Mouse (Mus musculus) right cerebral cortex, postnatal 36 days (tissue): ENCODE data around the gene Triobp.

Source experiments
- DNase-seq, 2 experiments: peaks; one replicate each; pipeline ENCODE4 v3.0.0; 2022; ENCODE audit warnings: low spot score in 2 of 2, mixed read lengths in 1 of 2

Triobp gene

DNA sequence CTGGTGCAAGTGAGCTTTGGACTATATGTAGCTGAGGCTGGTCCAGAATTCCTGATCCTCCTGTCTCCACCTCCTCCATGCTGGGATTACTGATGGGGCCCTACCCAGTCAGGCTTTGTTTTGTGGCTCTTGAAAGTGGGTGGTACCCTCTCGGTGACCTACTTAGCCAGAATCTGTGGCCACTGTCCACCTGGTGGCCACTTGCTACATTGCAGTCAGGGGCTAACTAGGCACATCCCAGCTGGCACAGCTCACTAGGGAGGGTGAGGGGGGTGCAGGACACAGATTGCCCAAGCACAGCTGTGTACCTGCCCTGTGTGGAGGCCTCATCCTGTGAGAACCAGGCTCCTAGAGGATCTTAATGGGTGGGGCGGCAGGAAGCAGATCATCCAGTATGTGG, 15.4 kb downstream of the Triobp start:
- DNase-seq, result no peak

DNA sequence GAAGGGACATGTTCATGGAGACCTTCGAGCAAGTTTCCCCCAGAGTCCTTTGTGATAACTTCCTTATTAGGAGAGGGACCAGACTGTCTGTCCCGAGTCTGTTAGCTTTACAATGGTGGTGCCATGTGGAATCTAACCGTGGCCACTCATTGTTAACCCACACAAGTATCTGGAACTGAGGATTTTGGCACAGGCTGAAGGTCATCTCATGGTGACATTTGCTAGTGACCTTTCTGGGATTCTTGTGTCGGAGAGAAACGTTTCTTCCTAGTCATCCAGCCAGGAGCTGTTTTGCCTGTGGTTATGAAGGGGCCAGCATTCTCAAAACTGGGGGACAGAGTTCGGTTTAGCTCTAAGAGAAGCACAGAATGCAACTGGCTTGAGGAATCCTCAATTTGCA, 24.1 kb downstream of the Triobp start:
- no peak for DNase-seq

DNA sequence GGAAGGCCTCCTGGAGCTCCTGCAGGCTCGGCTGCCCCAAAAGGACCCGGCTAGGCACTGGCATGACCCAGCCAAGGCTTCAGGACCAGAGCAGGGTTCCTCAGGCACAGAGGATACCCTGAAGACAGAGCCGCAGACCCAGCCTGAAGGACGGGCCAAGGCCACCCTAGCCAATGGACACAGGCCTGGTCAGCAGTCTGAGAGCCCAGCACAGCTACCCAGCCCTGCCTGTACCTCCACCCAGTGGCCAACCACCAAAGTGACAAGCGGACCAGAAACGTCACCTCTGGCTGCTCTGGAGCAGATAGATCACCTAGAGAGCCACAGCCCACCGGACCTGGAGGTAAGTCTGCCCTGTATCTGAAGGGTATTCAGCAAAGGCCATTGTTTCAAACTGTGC, 26.4 kb downstream of the Triobp start:
- DNase-seq, result no peak

DNA sequence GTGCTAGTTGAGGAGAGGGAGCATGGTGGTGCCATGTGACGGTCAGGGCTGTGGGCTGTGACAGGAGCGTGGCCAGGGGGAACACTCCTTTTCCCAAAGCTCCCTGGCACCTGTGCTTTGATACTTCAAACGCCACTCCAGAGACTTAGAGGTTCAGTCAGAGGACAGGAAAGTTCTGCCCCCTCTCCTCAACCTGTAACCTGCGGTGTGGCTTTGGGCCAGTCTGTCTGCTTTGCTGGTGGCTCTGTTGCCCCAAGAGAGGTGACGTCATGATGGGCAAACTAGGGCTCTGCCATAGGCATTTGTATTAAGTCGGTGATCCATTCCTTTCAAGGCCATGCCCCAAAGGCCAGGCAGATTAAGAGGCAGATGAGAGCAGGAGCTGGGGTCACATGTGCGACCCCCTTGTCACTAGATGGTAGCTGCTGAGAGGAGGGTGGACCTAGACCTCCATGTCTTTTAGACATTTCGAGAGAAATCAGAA, 30.2 kb downstream of the Triobp start:
- no peak for DNase-seq

DNA sequence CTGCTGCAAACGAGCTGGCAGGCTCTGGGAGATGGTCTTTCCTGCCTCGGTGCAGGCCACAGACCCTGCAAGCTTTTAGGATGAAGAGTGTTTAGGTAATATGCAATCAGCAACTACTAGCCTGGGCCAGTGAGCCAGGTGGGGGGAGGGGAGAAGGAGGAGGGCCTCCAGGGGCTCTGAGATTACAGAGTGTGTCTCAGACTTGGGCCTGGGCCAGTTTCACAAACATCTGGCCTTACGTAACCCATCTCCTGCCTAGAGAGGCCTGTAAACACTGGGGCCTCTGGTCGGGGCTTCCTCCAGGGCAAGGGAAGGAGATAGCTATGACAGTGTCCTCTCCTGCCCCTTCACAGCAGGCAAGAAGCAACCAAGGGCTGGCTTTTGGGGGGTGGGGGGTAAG, 31.4 kb downstream of the Triobp start:
- no peak for DNase-seq

DNA sequence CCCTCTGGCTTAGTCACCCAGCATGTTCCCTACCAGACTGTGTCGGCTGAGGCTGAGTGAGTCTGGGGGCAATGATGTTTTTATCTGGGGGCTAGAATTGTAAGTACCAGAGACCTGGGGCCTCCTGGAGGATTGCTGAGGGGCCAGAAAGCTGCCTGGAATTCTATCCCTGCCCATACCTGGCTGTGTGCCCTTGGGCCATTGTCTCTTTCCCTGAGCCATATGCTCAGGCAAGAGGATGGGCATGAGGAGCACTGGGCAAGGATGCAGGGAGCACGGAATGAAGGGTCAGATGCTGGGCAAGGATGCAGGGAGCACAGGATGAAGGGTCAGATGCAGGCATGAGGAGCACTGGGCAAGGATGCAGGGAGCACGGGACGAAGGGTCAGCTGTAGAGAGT, 32.6 kb downstream of the Triobp start:
- DNase-seq, result no peak

DNA sequence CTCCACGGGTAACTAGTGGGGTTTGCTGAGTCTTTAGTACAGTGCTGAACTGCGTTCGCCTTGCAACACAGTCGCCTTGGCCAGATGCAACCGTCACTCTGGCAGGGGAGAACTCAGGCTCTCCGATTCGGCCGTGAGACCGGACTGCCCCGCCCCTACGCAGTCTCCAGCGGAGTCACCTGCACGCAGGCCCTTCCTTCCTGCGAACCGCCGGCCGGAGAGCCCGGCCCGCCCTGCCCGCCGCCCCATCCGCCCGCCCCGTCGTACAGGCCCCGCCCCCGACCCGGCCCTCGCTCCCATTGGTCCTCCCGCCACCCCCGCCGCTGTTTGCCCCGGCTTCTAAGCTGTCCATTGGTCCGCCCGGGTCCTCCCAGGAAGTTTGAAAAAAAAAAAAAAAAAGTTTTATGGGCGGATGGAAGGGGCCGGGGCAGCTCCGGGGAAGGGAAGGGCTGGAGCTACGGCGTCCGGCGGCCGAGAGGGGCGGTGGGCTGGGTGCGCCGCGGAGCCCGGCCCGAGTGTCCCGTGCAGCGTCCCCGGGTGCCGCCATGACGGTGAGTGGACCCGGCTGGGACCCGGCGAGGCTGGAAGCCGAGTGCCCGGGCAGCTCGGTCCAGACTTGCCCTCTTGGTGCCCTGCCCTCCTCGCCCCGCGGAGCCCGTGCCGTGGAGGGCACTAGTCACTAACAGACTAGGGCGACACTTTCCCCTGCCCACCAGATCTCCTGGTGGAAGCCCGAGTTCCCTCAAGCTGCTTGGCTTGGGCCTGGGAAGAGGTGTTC, 35.3 kb downstream of the Triobp start:
- DNase-seq, result peak; percentile 25 to 26

DNA sequence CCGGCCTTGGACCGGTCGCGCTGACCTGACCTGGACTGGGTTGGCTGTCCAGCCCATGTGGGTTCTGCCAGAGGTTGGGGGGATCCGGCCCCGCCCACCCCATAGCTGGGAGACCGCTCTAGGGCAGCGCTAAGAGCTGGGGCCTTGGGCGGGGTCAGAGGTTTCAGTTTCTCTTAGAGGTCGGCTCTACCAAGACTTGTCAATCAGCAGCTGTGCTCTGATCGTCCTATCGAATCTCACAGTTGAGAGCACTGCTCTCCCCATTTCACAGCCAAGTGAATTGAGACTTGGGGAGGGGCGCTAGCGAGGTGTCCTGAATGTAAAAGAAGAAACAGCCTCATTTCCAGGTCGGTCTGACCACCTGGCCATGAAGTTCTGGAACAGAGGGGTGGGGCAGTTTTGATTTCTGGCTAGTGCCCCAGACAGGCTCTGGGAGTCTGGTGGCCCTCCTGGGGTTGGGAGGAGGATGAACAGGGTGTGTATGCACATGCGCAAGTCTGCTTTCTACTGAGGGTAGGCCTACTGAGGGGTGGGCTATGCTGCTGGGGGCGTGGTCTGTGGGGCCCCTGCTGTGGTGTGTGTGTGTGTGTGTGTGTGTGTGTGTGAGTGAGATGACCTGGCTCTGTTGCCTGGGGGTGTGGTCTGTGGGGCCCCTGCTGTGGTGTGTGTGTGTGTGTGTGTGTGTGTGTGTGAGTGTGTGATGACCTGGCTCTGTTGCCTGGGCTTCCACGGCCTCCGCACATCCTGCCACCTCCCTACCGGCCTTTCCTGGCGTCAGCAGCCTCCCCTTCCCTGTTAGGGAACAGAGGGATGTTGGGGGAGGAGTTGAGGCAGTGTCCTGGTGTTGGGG, 36.1 kb downstream of the Triobp start:
- DNase-seq, result peak in 1 of 2 experiments; percentile 33

DNA sequence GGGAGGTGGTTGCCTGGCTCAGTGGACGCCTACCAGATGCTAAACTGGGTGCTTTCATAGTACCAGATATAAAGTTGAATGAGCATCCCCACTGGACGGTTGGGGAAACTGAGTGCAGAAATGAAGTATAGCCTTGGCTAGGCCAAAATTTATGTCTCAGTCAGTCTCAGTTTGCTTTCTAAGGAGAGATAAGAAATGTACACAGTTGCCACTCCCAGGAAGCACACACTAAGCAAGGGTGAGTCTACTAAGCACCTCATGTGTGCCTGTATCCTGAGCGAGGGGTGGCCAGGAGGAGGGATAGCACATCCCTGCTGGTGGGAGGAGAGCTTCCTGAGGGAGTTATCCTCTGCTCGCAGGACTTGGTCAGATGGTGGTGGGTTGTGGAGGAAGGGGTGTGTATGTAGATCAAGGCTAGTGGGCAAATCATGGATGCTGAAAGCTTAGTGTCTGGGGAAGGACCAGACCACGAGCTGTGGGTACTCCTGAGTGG, 36.8 kb downstream of the Triobp start:
- no peak for DNase-seq

DNA sequence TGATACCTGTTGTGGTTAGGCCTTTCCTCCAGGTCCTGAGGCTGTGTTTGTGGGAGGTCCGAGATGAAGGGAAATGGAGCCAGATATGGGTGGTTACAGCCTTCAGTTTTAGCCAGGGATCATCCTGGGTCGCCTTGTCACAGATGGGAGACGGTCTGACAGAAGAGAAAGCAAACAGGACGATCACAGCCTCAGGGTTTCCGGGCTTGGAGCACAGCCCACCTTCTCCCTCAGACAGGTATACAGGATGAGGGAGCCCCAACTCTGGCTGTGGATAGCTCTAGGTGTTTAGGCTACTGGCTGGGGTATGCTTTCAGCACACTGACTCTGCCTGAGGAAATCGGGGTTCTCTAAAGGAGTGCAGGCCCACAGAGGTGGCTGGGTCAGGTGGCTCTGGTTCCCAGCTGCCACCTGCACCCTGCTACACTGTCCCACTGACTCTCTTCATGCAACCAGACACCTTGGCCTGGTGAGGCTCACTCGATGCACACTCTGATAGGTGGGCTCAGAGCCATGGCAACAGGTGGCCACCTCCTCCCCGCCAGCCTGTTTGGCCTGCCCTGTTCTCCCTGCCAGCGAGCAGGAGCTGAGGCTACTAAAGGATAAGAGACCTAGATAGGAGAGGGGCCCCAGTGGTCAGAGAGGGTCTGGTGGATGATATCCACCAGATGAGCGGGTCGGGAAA, 39.2 kb downstream of the Triobp start:
- no peak for DNase-seq

DNA sequence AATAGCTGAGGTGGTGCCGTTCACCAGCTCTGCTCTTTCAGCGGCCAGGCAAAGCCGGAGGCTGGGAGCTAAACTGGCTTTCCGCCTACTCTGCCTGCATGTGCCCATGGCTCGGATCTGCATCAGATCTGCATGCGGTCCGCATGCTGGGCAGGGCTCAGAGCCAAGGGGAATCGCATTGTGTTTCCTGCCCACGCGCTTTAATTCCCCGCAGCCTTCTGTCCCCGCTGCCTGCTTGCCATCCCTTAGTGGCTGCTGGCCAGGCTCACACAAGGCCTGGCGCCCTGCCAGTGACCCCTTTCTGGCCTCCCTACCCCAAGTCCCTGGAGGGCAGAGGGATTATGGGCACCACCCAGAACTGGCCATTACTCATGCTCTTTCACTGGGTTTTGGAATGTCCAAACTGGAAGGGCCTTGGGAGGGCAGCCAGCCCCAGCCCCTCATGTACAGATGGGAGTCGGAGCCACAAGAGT, 41.0 kb downstream of the Triobp start:
- DNase-seq, result peak; percentile 81 to 85

DNA sequence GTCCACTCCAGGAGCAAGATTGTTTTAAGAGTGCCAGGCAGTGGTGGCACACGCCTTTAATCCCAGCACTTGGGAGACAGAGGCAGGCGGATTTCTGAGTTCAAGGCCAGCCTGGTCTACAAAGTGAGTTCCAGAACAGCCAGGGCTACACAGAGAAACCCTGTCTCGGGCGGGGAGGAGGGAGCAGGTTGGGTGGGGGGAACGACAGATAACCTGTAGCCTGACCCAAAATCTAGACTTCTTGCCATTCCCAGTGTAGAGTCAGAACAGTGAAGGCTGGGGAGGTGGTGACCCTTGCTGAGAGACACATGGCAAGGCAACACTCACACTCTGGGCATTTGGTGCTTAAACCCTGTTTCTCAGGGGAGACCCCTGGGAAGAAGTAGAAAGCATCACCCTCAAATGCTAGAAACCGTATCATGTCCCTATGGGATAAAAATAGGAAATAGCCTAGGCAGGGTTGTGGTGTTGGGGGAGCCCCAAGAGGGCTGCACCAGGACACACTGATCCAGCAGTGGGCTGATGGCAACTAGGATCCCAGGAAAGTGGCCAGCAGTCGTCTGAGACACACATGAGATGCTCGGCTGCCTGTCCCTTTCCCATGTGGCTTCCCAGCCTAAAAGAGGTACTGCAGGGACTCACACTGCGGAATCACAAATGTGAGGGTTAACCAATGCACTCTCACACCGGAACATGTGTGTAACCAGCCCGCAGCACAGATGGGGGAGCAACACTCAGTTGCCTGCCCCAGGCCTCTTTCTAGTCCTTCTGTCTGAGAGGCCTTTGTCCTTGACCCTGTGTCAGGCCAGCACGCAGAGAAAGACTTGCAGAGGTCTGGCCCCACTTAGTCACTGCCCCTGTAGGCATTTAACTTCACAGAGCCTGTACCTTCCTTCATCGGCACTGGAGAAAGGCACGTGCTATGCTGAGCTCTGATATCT, 41.9 kb downstream of the Triobp start:
- no peak for DNase-seq

DNA sequence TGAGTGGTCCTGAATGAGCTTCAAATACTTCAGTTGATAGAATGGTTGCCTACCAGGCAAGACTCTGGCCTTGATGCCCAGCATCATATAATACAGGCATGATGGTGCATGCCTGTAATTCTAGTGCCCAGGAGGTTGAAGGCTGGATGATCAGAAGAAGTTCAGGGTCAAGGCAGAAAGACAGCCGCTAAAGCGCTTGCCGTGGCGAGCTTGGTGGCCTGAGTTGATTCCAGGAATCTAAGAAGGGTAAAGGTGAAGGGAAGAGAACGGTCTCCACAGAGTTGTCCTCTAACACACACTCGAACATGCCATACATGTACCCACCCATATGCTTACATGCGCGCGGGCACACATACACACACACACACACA, 42.6 kb downstream of the Triobp start:
- no peak for DNase-seq

DNA sequence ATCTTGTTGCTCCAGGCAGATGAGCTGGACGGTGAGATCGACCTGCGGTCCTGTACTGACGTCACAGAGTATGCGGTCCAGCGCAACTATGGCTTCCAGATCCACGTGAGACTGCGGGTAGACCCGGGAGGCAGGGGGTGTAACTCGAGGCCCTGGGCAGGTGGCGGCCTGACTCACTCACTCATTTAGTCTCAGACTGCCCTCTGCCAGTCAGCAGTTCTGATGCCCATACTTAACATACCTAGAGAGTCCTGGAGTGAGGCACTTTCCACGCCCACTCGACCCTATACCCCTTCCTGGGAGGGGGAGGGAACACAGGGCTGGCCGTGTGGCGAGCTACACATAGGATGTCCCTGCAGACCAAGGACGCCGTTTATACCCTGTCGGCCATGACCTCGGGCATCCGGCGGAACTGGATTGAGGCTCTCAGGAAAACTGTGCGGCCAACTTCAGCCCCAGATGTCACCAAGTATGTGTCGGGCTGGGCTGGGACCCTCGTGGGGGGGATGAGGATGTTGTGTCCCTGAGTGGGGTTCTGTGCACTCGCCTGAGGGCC, 43.5 kb downstream of the Triobp start:
- no peak for DNase-seq

DNA sequence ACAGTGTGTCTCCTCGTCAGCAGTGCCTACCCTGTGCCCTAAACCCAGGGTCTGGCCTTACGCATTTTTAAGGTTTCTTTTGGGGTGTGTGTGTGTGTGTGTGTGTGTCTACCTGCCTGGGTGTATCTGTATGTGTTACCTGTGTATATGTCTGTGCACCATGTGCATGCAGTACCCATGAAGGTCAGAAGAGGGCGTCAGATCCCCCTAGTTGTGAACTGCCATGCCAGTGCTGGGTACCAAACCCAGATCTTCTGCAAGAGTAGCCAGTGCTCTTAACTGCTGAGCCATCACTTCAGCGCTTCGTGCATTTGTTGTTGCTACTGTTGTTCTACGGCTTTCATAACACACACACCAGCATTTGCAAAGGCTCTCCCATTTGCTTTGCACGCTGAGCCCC, 44.7 kb downstream of the Triobp start:
- DNase-seq, result no peak

DNA sequence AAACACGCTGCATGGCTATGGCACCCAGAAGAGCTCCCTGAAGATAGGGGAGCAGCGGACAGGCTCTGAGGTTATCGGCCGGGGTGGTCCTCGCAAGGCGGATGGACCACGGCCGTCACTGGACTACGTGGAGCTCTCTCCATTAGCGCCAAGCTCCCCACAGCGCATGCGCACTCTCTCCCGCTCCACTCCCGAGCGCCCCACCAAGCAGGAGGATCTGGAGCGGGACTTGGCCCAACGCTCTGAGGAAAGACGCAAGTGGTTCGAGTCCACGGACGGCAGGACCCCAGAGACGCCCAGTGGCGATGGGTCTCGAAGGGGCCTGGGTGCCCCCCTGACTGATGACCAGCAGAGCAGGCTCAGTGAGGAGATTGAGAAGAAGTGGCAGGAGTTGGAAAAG, 45.4 kb downstream of the Triobp start:
- DNase-seq, result no peak

DNA sequence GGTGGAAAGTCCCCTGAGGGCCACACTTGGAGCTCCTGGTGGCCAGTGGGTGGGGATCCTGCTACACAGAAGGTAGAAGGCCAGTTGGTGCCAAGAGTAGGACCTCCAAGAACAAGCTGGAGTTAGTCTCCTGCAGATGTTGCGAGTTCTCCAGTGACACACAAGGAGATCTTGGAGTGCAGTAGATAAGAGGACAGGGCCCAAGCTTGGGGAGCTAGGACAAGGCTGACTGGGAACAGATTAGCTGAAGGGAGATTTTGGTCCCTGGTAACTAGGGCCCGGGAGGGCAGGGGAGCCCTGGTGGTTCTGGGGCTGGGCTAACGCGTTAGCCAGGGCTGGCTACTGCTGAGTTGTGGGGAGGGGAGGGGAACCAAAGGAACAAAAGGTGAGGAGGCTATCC, 48.4 kb downstream of the Triobp start:
- no peak for DNase-seq

DNA sequence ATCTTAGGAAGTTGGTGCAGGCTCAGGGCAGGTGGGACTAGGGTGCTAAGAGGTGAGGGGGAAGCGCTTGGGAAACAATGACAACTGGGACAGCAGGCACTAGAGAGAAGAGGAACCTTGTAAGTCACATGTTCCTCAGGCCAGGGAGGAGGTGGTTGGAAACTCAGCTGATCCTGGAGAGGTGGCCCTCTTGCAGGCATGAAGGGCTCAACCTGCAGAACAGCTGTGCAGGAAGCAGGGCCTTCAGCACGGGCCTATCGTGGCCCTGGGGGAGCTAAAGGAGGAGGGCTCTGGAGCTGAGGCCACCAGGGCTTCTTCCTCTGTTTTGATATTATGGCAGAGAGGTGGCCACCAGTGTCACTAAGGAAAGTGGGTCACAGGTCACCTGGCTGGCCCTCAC, 49.1 kb downstream of the Triobp start:
- no peak for DNase-seq

DNA sequence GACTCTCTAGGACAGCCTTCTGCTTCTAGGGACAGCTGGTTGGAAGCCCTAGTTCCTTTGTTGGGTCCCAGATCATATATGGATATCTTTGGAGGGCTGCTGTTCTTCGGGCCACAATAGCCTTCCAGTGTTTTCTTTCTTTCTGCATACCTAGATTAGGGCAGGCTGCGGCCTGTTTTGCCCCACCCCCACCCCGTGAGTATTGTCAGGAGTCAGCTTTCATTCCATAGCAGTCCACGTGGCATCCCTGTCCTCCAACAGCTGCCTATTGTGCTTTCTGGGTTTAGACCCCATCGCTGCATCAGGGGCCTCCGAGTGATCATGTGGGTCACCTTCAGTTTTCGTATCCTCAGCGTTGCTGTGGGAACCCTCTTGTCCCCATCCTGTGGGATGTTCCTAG, 50.8 kb downstream of the Triobp start:
- no peak for DNase-seq

DNA sequence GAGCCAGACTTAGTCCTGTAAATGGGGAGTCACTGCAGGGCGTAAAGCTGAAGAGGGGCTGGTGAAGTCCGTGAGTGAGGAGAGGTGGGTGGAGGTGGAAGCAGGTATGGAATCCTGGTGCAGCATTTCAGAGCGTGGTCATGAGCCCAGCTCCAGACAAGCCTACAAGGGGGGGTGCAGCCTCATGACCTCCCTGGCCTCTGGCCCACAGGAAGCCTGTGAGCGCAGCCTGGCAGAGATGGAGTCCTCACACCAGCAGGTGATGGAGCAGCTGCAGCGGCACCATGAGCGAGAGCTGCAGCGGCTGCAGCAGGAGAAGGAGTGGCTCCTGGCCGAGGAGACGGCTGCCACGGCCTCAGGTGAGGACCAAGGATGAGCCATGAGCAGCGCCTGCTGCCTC, 52.1 kb downstream of the Triobp start:
- no peak for DNase-seq

DNA sequence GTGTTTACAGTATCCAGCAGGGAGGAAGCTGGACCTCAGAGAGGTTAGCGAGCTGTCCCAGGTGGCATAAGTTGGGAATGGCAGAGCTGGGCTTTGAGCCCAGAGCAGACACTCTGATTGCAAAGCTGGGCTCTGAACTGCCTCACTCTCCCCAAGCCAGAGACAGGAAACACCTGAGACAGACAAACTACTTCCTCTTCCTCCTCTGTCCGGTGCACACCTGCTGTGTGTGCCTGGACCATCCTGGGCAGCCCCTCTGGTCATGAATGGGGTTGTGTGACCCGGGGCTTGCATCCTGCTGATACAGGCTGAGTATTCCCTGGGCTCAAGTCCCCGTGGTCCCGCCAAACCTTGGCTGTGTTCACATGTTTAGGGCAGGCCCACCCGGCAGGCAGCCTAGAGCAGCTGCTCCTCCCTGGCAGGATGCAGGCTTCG, 52.9 kb downstream of the Triobp start:
- no peak for DNase-seq
